Mouse (Mus musculus): ENCODE results near the gene Pde4d. TPM values are rescaled to one million over a fixed set of nuclear protein-coding genes. Genes with fewer than 3 reads are reported as not detected.

Gene Pde4d
- polyA plus RNA-seq, 1 experiment: 34.7 TPM

GRCm38 (mm10) chr13:109446138-109446537 lies 996.4 kb downstream of the Pde4d start:
- Histone ChIP-seq H3K4me3 (ENCODE audit: insufficient read depth, low read length) (no peak overlapping the region), H3K27ac (ENCODE audit: insufficient read depth, low read length) (no peak overlapping the region), H3K4me1 (ENCODE audit: control insufficient read depth, insufficient read depth, low read length) (no peaks in the 10 kb centered on the region)
- TF ChIP-seq CTCF (IDR thresholded peaks at IDR 0.05; ENCODE audit: extremely low read depth, insufficient read depth, low read length) (no peak), POLR2A (IDR thresholded peaks at IDR 0.05; ENCODE audit: extremely low read depth, insufficient read depth, low read length) (no peak)

GRCm38 (mm10) chr13:109448121-109448520 lies 998.4 kb downstream of the Pde4d start:
- Histone ChIP-seq H3K4me3 (ENCODE audit: insufficient read depth, low read length) (no peak overlapping the region), H3K4me1 (ENCODE audit: control insufficient read depth, insufficient read depth, low read length) (no peaks in the 10 kb centered on the region), H3K27ac (ENCODE audit: insufficient read depth, low read length) (no peak overlapping the region)
- no peak for TF ChIP-seq POLR2A (IDR thresholded peaks at IDR 0.05; ENCODE audit: extremely low read depth, insufficient read depth, low read length)
- no peak for TF ChIP-seq CTCF (IDR thresholded peaks at IDR 0.05; ENCODE audit: extremely low read depth, insufficient read depth, low read length)

GRCm38 (mm10) chr13:109474344-109474743 lies 1024.6 kb downstream of the Pde4d start:
- peaks cover 3% of the 10 kb centered on the region for H3K4me1 ChIP-seq (ENCODE audit: control insufficient read depth, insufficient read depth, low read length)
- H3K27ac ChIP-seq (ENCODE audit: insufficient read depth, low read length): no peak overlapping the region
- H3K4me3 ChIP-seq (ENCODE audit: insufficient read depth, low read length): no peak overlapping the region
- TF ChIP-seq POLR2A (IDR thresholded peaks at IDR 0.05; ENCODE audit: extremely low read depth, insufficient read depth, low read length) (no peak), CTCF (IDR thresholded peaks at IDR 0.05; ENCODE audit: extremely low read depth, insufficient read depth, low read length) (no peak)

GRCm38 (mm10) chr13:109481446-109481845 lies 1031.7 kb downstream of the Pde4d start:
- Histone ChIP-seq H3K27ac (ENCODE audit: insufficient read depth, low read length) (no peak overlapping the region), H3K4me1 (ENCODE audit: control insufficient read depth, insufficient read depth, low read length) (no peaks in the 10 kb centered on the region), H3K4me3 (ENCODE audit: insufficient read depth, low read length) (no peak overlapping the region)
- TF ChIP-seq POLR2A (IDR thresholded peaks at IDR 0.05; ENCODE audit: extremely low read depth, insufficient read depth, low read length): no peak
- TF ChIP-seq CTCF (IDR thresholded peaks at IDR 0.05; ENCODE audit: extremely low read depth, insufficient read depth, low read length): no peak

GRCm38 (mm10) chr13:109486166-109486565 lies 1036.4 kb downstream of the Pde4d start:
- Histone ChIP-seq H3K4me3 (ENCODE audit: insufficient read depth, low read length) (no peak overlapping the region), H3K27ac (ENCODE audit: insufficient read depth, low read length) (no peak overlapping the region), H3K4me1 (ENCODE audit: control insufficient read depth, insufficient read depth, low read length) (no peaks in the 10 kb centered on the region; the same call in 1 of the 2 replicates)
- TF ChIP-seq POLR2A (IDR thresholded peaks at IDR 0.05; ENCODE audit: extremely low read depth, insufficient read depth, low read length) (no peak), CTCF (IDR thresholded peaks at IDR 0.05; ENCODE audit: extremely low read depth, insufficient read depth, low read length) (no peak)

GRCm38 (mm10) chr13:109487378-109487777 lies 1037.6 kb downstream of the Pde4d start:
- Histone ChIP-seq H3K27ac (ENCODE audit: insufficient read depth, low read length) (no peak overlapping the region), H3K4me3 (ENCODE audit: insufficient read depth, low read length) (no peak overlapping the region), H3K4me1 (ENCODE audit: control insufficient read depth, insufficient read depth, low read length) (no peaks in the 10 kb centered on the region; the same call in 1 of the 2 replicates)
- no peak for TF ChIP-seq POLR2A (IDR thresholded peaks at IDR 0.05; ENCODE audit: extremely low read depth, insufficient read depth, low read length)
- TF ChIP-seq CTCF (IDR thresholded peaks at IDR 0.05; ENCODE audit: extremely low read depth, insufficient read depth, low read length): no peak

- Histone ChIP-seq H3K4me3 (ENCODE audit: insufficient read depth, low read length) (no peak overlapping the region), H3K4me1 (ENCODE audit: control insufficient read depth, insufficient read depth, low read length) (peaks cover 3% of the 10 kb centered on the region), H3K27ac (ENCODE audit: insufficient read depth, low read length) (no peak overlapping the region)
- TF ChIP-seq CTCF (IDR thresholded peaks at IDR 0.05; ENCODE audit: extremely low read depth, insufficient read depth, low read length) (no peak), POLR2A (IDR thresholded peaks at IDR 0.05; ENCODE audit: extremely low read depth, insufficient read depth, low read length) (no peak)
These were observed 1041.1 kb downstream of the Pde4d start for GRCm38 (mm10) chr13:109490853-109491252.

- TF ChIP-seq CTCF (IDR thresholded peaks at IDR 0.05; ENCODE audit: extremely low read depth, insufficient read depth, low read length) (no peak), POLR2A (IDR thresholded peaks at IDR 0.05; ENCODE audit: extremely low read depth, insufficient read depth, low read length) (no peak)
- no peak overlapping the region for H3K27ac ChIP-seq (ENCODE audit: insufficient read depth, low read length)
- no peak overlapping the region for H3K4me3 ChIP-seq (ENCODE audit: insufficient read depth, low read length)
- peaks cover 3% of the 10 kb centered on the region for H3K4me1 ChIP-seq (ENCODE audit: control insufficient read depth, insufficient read depth, low read length)
These were observed 1042.1 kb downstream of the Pde4d start for GRCm38 (mm10) chr13:109491829-109492228.

- Histone ChIP-seq H3K27ac (ENCODE audit: insufficient read depth, low read length) (no peak overlapping the region), H3K4me1 (ENCODE audit: control insufficient read depth, insufficient read depth, low read length) (peaks cover 6% of the 10 kb centered on the region), H3K4me3 (ENCODE audit: insufficient read depth, low read length) (no peak overlapping the region)
- no peak for TF ChIP-seq POLR2A (IDR thresholded peaks at IDR 0.05; ENCODE audit: extremely low read depth, insufficient read depth, low read length)
- TF ChIP-seq CTCF (IDR thresholded peaks at IDR 0.05; ENCODE audit: extremely low read depth, insufficient read depth, low read length): no peak
These were observed 1050.6 kb downstream of the Pde4d start for GRCm38 (mm10) chr13:109500336-109500735.

- Histone ChIP-seq H3K4me3 (ENCODE audit: insufficient read depth, low read length) (no peak overlapping the region), H3K4me1 (ENCODE audit: control insufficient read depth, insufficient read depth, low read length) (peaks cover 5% of the 10 kb centered on the region), H3K27ac (ENCODE audit: insufficient read depth, low read length) (no peak overlapping the region)
- TF ChIP-seq POLR2A (IDR thresholded peaks at IDR 0.05; ENCODE audit: extremely low read depth, insufficient read depth, low read length): no peak
- TF ChIP-seq CTCF (IDR thresholded peaks at IDR 0.05; ENCODE audit: extremely low read depth, insufficient read depth, low read length): no peak
These were observed 1053.0 kb downstream of the Pde4d start for GRCm38 (mm10) chr13:109502796-109503195.
